Mouse (Mus musculus) hindbrain, embryonic 16.5 days (tissue): ENCODE results near the gene Actr1a. TPM values are rescaled to one million over a fixed set of nuclear protein-coding genes. Genes with fewer than 3 reads are reported as not detected.

Experiments used
- ATAC-seq: fragments of 200-750 bp; cut with Nextera tagmentation; 2 replicates; pipeline ENCODE4 v1.8.0; 2017; ENCODE audit warnings: moderate TSS enrichment, moderate library complexity
- H3K27ac ChIP-seq: fragments of 300-500 bp; sonication (generic); 2 replicates; pipeline ENCODE4 v1.5.1; 2014; ENCODE audit warnings: low read depth, mild to moderate bottlenecking, control low read depth, low read length, moderate library complexity
- H3K27me3 ChIP-seq: fragments of 300-500 bp; sonication (generic); replicated peaks from 2 replicates; pipeline ENCODE4 v1.6.1; 2014; ENCODE audit warnings: low read length; ENCODE audit not compliant: control insufficient read depth, insufficient read depth
- H3K36me3 ChIP-seq: fragments of 300-500 bp; sonication (generic); 2 replicates; pipeline ENCODE4 v1.6.1; 2014; ENCODE audit warnings: mild to moderate bottlenecking, low read length, moderate library complexity, mixed read lengths; ENCODE audit not compliant: control insufficient read depth, insufficient read depth
- H3K4me1 ChIP-seq: fragments of 300-500 bp; sonication (generic); 2 replicates; pipeline ENCODE4 v1.6.1; 2014; ENCODE audit warnings: low read depth, low read length; ENCODE audit not compliant: control insufficient read depth, insufficient read depth
- H3K4me2 ChIP-seq: fragments of 300-500 bp; sonication (generic); 2 replicates; pipeline ENCODE4 v1.6.1; 2014; ENCODE audit warnings: mild to moderate bottlenecking, low read length, control low read depth, moderate library complexity
- H3K4me3 ChIP-seq: fragments of 300-500 bp; sonication (generic); 2 replicates; pipeline ENCODE4 v1.5.1; 2014; ENCODE audit warnings: mild to moderate bottlenecking, low read length, control low read depth, moderate library complexity
- H3K9ac ChIP-seq: fragments of 300-500 bp; sonication (generic); 2 replicates; pipeline ENCODE4 v1.6.1; 2014; ENCODE audit warnings: low read depth, mild to moderate bottlenecking, control low read depth, low read length, moderate library complexity
- H3K9me3 ChIP-seq: fragments of 300-500 bp; sonication (generic); 2 replicates; pipeline ENCODE4 v1.6.1; 2014; ENCODE audit warnings: mild to moderate bottlenecking, low read length, moderate library complexity; ENCODE audit not compliant: control insufficient read depth
- WGBS: fragments of 180-500 bp; shearing (Covaris S2); extraction: QIAGEN DNeasy Blood & Tissue Kit; methylation state at CpG from one replicate; pipeline ENCODE4 v1.1.7; 2014; 5-methylcytosine and 5-hydroxymethylcytosine counted together
- polyA plus RNA-seq: library from polyadenylated mRNA; unstranded; fragments of >200 nt; fragmentation: Nextera tagmentation; extraction: Ambion mirVana; gene quantifications from 2 replicates; pipeline ENCODE4 v1.2.1, GENCODE M21; 2015

Gene Actr1a
- polyA plus RNA-seq, 1 experiment from 2014 or later: 351 TPM

DNA sequence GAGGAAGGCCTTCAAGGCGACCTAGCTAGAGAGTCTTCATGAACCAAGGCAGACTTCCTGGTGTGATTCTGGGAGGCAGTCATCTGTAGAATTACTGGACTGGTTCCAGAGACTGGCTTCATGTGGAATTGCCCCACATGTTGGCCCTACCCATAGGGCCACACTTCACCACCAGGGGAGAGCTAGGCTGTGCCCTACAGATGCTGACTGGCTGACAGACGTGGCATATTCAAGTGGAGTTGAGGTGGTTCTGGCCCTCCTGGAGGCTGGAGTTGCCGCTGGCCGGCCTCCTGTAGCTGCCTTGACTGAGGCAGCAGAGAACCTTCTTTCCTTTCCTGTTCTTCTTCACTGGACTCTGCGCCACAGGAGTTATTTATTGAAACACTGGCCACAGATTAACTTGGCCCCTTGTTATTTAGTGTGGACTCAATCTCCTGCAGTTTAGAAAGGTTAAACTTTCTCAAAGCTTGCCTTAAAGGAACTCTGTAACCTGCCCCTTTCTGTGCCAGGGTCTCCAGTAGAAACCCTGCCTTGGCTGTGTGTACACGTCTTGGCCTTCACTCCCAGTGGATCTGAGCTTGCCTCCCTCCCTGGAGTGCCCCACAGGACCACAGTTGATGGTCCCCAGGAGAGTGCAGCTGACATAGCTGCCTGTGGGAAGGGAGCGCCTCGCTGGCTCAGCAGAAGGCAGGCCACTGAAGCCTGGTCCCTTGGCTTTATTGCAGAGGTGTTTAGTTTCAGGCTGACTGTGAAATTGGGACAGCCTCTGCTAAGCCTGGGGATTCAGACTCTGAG lies 11.2 kb upstream of the Actr1a start:
- Histone ChIP-seq H3K27me3 (no peaks in the 10 kb centered on the region), H3K4me2 (no peak overlapping the region), H3K9me3 (no peaks in the 10 kb centered on the region), H3K9ac (no peak overlapping the region), H3K36me3 (peaks cover 3% of the 10 kb centered on the region; the same call in 1 of the 2 replicates), H3K4me3 (no peak overlapping the region), H3K4me1 (no peaks in the 10 kb centered on the region), H3K27ac (no peak overlapping the region)
- no peak for ATAC-seq
- 72% methylated on average over 8 of the region's 8 CpGs for WGBS

DNA sequence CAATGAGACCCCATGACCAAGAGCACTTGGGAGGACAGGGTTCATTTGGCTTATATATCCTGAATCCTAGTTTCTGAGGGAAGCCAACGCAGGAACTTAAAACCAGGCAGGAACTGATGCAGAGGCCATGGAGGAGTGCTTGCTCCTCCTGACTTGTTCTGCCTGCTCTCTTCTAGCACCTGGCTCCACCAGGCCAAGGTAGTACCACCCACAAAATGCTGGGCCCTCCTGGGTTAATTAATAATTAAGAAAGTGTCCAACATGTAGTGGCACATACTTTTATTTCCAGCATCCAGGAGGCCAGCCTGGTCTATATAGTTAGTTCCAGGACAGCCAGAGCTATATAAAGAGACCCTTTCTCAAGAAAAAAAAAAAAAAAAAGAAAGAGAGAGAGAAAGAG lies 8.5 kb upstream of the Actr1a start:
- no peak overlapping the region for H3K9ac ChIP-seq
- no peak overlapping the region for H3K27ac ChIP-seq
- WGBS: 94% methylated on average over 1 of the region's 1 CpGs
- H3K36me3 ChIP-seq: peaks cover 8% of the 10 kb centered on the region
- H3K4me3 ChIP-seq: no peak overlapping the region
- H3K27me3 ChIP-seq: no peaks in the 10 kb centered on the region
- no peaks in the 10 kb centered on the region for H3K9me3 ChIP-seq
- ATAC-seq: no peak
- H3K4me1 ChIP-seq: peaks cover 5% of the 10 kb centered on the region
- no peak overlapping the region for H3K4me2 ChIP-seq

DNA sequence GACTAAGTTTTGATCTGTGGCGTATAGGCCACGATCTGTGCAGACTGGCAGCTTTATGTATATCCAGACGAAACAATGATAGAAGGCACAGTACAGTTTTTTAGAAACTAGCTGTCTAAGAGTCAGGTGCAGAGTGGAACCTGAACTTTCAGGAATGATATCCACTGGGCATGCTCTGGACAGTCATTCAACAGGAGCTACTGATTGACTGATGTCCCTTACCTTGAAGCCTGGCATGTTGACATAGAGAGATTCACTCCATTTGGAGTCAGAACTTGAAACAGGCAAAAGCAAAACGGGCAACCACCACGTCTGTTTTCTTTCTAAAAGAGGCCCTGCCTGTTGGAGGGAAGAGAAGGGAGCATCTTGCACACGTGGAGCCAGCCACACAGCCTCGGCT lies 5.0 kb upstream of the Actr1a start:
- Histone ChIP-seq H3K9ac (no peak overlapping the region), H3K4me3 (no peak overlapping the region), H3K27me3 (no peaks in the 10 kb centered on the region), H3K9me3 (no peaks in the 10 kb centered on the region), H3K36me3 (peaks cover 5% of the 10 kb centered on the region), H3K4me1 (peaks cover 22% of the 10 kb centered on the region), H3K4me2 (no peak overlapping the region), H3K27ac (no peak overlapping the region)
- WGBS: 89% methylated on average over 7 of the region's 7 CpGs
- ATAC-seq: no peak

DNA sequence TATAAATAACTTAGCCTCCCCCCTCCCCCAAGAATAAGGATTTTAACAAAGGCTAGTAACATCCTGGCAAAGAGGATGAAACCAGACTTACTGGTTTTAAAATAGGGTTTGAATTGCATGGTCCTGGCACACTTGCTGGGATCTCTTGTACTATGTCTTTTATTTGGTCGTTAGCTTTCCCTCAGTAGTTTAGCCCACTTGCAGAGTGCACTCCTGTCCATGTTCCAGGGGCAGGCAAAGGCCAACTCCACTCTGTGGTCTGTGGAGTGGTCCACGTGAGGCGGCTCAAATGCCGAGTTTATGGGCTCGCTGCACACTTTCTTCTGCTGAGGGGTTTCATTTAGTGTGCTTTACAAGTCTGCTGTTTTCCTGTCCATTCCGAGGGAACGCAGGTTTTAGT lies 4.3 kb upstream of the Actr1a start:
- H3K27me3 ChIP-seq: no peaks in the 10 kb centered on the region
- H3K9ac ChIP-seq: no peak overlapping the region
- WGBS: 80% methylated on average over 7 of the region's 7 CpGs
- H3K4me3 ChIP-seq: no peak overlapping the region
- no peak overlapping the region; the same call in 1 of the 2 replicates for H3K4me2 ChIP-seq
- H3K4me1 ChIP-seq: peaks cover 22% of the 10 kb centered on the region
- H3K27ac ChIP-seq: no peak overlapping the region
- H3K9me3 ChIP-seq: no peaks in the 10 kb centered on the region
- peaks cover 5% of the 10 kb centered on the region for H3K36me3 ChIP-seq
- no peak for ATAC-seq

DNA sequence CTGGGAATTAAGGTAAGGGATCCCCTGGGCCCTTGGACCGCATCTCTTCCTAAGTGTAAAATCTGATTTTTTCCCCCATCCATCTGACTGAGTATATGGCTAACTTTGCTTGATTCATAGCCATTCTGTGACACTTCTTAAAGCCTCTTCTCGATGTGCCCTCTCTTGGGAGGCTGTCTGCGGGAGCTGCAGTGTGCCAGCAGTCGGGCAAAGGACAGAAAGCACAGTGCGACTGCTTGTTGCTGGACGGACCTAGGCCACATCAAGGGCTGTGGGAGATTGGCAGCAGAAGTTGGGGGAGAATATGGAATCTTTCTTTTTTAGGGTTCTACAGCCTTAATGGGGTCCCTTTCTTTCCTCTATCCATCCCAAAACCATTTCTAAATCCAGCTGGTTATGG lies 3.8 kb upstream of the Actr1a start:
- Histone ChIP-seq H3K4me3 (no peak overlapping the region), H3K27ac (no peak overlapping the region), H3K4me2 (peak overlapping the region; percentile 17), H3K36me3 (peaks cover 5% of the 10 kb centered on the region), H3K27me3 (no peaks in the 10 kb centered on the region), H3K9ac (no peak overlapping the region), H3K4me1 (peaks cover 24% of the 10 kb centered on the region), H3K9me3 (no peaks in the 10 kb centered on the region)
- WGBS: 74% methylated on average over 6 of the region's 6 CpGs
- ATAC-seq: no peak

DNA sequence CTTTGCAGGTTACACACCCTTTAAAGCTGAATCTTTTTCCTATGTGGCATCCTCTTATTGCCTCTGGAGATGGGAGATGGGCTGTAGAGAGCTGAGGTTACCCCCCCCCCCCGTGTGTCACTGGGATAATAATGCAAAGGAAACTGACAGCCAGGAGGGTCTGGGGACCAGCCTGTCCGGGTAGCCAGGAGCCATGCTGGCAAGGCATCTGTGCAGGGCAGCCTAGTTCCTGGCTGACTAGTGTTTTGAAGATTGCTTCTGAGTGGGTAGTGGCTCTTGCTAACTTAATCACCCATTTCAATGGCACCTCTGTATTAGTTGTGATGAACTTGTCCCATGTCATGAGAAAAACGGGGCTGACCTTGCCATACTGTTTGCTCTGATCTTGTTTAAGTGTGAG lies 2.9 kb upstream of the Actr1a start:
- Histone ChIP-seq H3K27ac (no peak overlapping the region), H3K36me3 (peaks cover 5% of the 10 kb centered on the region), H3K27me3 (no peaks in the 10 kb centered on the region), H3K9me3 (no peaks in the 10 kb centered on the region), H3K4me2 (peak overlapping the region; percentile 92), H3K9ac (peak overlapping the region; percentile 91), H3K4me1 (peaks cover 33% of the 10 kb centered on the region), H3K4me3 (peak overlapping the region; percentile 93)
- WGBS: 38% methylated on average over 3 of the region's 3 CpGs
- ATAC-seq: no peak

DNA sequence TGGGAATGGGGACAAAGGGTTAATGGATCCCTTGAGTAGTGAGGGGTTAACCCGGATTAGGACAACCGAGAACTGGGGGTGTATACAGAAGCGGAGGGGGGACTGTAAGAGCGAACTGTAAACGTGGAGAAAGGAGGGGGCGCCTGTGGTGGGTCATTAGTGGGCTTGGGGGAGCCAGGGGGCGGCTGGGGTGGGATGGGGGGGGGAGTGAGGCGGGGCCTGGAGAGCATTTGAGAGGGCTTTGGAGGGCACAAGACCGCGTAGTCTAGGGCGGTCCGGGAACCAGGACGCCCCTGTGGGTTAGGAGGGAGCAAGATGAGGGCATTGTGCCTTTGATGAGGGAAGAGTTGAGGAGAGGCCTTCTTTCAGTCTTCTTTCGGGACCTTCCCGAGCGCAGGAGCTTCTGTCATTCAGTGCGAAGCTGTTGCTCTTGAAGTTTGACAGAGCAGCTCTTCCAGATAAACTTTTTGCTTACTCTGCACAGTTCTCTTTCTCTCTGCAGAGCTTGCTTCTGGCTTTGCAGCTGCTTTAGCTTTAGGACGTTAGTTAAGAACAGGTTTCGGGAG lies 2.0 kb upstream of the Actr1a start:
- no peak for ATAC-seq
- Histone ChIP-seq H3K36me3 (peaks cover 5% of the 10 kb centered on the region), H3K27ac (peak overlapping the region; percentile 90), H3K4me1 (peaks cover 35% of the 10 kb centered on the region), H3K27me3 (no peaks in the 10 kb centered on the region), H3K4me3 (peak overlapping the region; percentile 93), H3K9me3 (no peaks in the 10 kb centered on the region), H3K4me2 (peak overlapping the region; percentile 92), H3K9ac (peak overlapping the region; percentile 91)
- under 1% methylated on average over 18 of the region's 19 CpGs for WGBS

DNA sequence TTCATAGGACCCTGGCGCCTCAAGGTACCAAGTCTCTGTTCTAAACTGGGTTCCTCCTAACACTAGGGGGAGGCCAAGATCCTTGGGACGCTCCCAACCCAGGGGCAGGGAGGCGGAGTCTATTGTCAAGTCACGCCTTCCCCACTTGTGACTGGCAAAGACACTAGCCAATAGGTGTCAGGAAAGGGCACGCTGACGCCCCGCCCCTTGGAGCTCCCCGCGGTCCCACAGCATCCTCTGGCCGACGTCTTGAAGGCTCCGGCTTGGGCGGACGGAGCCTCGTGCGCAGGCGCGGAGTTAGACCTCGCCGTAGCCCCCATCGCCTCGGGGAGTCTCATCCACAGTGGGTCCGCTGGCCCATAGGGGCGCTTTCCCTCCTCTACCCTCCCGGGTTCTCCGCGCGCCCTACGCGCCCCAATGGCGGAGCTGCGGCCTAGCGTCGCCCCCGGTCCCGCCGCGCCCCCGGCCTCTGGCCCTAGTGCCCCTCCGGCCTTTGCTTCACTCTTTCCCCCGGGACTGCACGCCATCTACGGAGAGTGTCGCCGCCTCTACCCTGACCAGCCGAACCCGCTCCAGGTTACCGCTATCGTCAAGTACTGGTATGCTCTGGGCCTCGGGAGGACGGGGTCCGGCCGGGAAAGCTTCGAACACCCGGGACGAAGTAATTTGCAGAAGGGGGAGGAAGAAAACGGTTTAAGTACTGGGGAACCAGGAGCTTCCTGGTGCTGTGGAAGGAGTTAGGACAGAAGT lies 1.3 kb upstream of the Actr1a start, which contains the start of gene Sufu:
Gene Sufu (plus strand): TSS at position 211 of the 750 bp plus-strand sequence.
- peak within 1 kb of the TSS; percentile 92 for H3K4me2 ChIP-seq
- ATAC-seq: peak; percentile 89
- H3K9ac ChIP-seq: peak within 1 kb of the TSS; percentile 91
- peak within 1 kb of the TSS; percentile 92 for H3K27ac ChIP-seq
- peak within 1 kb of the TSS; percentile 93 for H3K4me3 ChIP-seq
- WGBS: under 1% methylated on average over 53 of the region's 57 CpGs
- H3K9me3 ChIP-seq: no peaks in the 10 kb centered on the region
- H3K4me1 ChIP-seq: peaks cover 35% of the 10 kb centered on the region
- H3K27me3 ChIP-seq: no peaks in the 10 kb centered on the region
- peaks cover 6% of the 10 kb centered on the region for H3K36me3 ChIP-seq

DNA sequence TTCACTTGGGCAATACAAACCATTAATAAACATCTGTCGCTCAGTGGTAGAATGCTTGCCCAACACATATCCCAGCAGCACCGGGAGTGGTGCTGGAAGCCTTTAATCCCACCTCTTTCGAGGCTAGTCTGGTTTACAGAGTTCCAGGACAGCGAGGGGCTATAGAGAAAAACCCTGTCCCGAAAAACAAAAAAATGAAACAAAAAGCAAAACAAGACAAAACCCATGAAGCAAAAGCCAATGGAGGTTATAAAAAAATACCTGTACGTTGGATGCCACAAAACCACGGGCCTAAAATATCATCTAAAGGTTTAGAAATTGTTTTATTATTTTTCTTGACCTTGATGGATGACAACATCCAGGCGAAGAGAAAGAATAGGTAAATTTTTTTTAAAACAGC lies 561 bp upstream of the Actr1a start:
- H3K4me1 ChIP-seq: peaks cover 35% of the 10 kb centered on the region

More for the DNA sequence above, 561 bp upstream of the Actr1a start:
- Histone ChIP-seq H3K27me3 (no peaks in the 10 kb centered on the region), H3K4me2 (peak overlapping the region; percentile 61), H3K9me3 (no peaks in the 10 kb centered on the region), H3K9ac (no peak overlapping the region; the same call in 1 of the 2 replicates), H3K27ac (peak overlapping the region; percentile 92), H3K4me3 (peak overlapping the region; percentile 86), H3K36me3 (peaks cover 4% of the 10 kb centered on the region)
- WGBS: 13% methylated on average over 8 of the region's 8 CpGs
- no peak for ATAC-seq
